Mouse (Mus musculus) fibroblast of lung, adult 2 months (primary cell): ENCODE measurements at regions not wholly inside any gene's neighbourhood (a gene's known extent, or its start where the extent isn't known, plus 50 kb on each side); places are given as distances from the start of the nearest gene placed in this dataset.

Source experiments
- DNase-seq: peaks from one replicate; pipeline ENCODE4 v3.0.0-alpha.2; 2011; ENCODE audit warnings: low read depth

GRCm38 (mm10) chr15:68811041-68811440 is 2310.3 kb upstream of the Lrrc6 start:
- DNase-seq, result no peak

DNA sequence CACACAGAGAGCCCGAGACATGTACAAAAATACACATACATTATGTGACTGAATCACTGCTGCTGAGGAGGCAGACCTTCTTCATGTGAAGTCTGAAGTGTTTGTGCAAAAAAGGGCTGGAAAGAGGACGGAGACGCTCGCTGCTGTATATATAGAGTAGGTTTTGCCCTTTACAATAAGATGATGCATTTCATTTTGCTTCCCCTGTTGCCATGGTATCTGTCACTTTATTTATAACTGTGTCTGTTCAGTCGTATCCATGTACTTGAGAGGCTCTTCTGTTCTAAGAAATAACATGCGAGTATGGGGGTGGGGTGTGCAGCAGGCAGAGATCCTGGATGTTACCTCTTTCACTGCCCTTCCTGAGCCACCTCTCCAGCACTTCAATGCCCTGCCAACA is 2309.9 kb upstream of the Lrrc6 start:
- no peak for DNase-seq

GRCm38 (mm10) chr15:68808175-68808574 is 2307.5 kb upstream of the Lrrc6 start:
- no peak for DNase-seq

DNA sequence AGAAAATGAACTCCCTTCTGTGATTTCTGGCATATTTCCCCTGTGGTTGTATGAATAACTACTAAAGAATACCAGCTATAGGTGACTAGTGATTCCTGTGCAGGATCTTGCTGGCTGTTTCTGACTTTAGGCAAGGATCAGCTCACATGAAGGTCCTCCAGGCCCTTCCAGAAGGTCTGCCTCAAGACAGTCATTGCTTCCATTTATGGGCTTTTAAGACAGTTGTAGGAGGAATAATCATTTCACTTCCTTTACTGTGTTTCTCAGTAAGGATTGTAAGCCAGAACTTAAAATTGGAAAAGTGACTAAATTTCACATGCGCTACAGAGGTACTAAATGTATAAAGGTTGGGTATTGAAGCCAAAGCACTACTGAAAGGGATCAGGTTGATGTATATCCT is 2303.5 kb upstream of the Lrrc6 start:
- DNase-seq, result no peak

DNA sequence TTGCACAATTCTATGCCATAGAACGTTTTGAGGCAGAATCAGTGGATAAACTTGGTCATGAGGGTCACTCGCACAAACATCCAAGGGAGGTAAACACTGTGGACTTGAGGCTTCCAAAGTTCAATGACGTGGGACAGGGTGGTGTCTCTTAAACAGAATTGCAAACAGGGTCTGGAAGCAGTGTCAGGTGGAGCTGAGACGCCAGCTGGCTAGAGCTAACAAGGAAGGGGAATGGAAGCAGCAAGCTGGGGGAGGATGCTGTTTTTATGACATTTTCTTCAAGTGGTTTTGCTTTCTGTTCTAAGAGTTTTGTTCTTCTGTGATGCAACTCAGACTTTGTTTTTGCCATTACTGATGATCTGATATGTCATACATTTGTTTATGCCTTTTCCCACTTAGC is 2301.1 kb upstream of the Lrrc6 start:
- DNase-seq, result no peak

DNA sequence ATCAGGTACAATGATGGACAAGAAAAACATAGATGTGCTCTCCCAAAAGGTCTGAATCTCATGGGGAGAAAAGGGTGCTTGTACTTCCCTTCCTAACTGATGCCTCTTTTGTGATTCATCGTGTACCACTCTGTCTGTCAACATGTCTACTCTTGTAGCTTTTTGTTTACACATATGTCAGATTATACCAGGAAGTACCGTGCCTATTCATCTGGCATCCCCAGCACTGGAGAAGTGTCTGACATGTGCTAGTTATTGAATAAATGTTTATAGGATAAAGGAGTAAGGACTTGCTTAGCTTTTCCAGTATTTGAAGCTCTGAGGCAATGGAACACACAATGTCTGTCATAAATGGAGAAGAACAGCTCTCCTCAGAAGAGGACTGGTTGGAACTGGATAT is 2296.7 kb upstream of the Lrrc6 start:
- no peak for DNase-seq

GRCm38 (mm10) chr15:68795239-68795960 is 2294.7 kb upstream of the Lrrc6 start:
- DNase-seq, result no peak

DNA sequence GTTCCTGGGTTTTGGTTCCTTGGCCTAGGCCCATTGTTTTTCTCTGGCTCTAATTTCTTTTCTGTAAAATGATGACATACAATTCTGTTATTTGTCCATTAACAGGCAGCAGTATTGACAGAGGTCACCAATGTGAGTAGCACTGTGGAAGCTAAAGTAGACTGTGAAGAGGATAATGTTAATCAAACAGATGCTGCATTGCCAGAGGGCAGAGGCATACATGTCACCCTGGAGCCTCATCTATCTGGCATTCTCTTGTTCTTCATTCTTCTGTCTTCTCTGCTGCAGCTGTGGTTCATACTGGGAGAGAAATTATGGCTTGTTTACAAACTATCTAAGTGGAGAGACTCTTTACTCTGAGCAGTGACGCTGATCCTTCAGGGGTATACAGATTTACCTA is 2259.2 kb upstream of the Lrrc6 start:
- DNase-seq, result no peak

DNA sequence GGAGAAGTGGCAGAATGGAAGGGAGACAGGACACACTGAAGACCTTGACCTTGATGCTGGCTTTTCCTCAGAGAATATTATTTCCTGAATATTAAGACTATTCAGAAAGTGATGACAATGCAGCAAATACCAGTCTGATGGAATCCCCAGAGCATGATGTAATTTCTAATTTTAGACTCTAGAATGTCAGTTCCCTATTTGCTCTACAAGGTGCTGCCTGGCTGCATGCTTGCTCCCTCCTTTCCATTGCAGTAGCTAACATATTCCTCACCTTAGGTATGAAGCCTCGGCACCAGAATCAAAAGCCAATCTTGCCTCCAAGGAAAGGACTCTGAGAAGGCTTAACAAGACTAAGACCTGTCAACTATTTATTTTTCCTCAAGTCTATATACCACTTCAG is 2254.5 kb upstream of the Lrrc6 start:
- no peak for DNase-seq

- DNase-seq, result no peak
Measured at GRCm38 (mm10) chr15:68754834-68755233, 2254.1 kb upstream of the Lrrc6 start.

DNA sequence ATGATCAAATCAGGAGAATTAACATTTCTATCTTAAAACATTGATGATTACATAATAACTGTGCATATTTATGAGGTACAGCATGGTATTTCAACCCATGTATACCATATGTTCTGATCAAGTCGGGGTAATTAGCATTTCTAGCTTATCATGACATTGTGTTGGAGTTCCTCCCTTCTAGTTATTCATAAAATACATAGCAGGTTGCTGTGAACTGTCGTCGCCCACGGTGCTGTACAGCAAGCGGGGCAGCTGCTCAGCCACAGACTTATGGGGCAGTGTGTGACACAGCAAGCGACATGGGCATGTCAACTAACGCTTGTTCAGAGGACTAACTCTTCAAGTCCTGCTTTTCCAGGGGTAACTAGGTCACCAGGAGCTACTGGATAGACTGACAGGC is 2238.6 kb upstream of the Lrrc6 start:
- no peak for DNase-seq

- DNase-seq, result no peak
Measured at GRCm38 (mm10) chr15:68721250-68721649, 2220.5 kb upstream of the Lrrc6 start.

DNA sequence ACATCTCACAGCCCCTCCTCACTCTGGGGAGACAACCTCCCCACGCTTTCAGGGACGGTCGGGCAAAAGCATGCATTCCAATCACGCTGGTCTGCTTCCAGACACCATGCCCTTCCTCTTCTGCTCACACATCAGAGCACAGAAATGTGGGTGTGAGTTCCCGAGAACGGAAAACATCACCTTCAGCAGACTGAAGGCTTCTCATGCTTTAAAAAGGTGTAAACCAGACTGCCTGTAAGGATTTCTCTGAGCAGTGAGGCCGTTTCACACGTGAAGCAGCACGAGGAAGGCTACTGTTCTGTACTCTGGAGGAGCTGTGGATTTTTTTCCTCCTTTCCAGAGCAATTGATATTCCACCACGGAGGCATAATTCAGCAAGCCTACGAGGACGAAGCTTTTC is 2218.8 kb upstream of the Lrrc6 start:
- no peak for DNase-seq

- DNase-seq, result no peak
Measured at GRCm38 (mm10) chr15:68714337-68714736, 2213.6 kb upstream of the Lrrc6 start.

GRCm38 (mm10) chr15:68707306-68707705 is 2206.6 kb upstream of the Lrrc6 start:
- DNase-seq, result no peak

DNA sequence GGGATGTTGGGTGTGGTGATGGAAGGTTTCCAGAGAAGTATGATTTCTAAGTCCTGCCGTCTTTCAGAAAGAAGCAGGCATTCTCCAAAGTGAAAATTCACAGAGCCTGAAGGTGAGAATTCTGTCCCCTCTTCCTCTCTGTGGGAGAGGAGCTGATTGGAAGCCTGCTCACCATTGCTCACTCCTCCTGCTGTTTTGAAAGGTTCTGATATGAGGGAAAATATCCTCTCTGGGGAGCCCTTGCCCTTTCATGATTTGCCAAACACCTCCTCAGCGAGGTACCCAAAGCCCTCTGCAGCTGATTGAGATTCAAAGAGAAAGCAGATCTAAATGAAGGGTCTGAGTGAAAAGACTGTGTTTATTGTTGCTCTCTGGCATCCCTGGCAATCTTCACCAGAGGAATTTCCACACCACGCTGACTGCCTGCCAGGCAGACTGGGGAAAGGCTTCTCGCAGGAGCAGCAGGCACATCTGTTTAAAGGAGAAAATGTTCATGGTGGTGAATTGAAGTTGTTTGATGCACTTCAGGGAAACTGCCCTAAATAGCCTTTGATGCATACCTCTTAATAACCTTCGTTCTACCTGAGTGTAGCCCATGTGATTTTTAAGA is 2194.4 kb upstream of the Lrrc6 start:
- no peak for DNase-seq

DNA sequence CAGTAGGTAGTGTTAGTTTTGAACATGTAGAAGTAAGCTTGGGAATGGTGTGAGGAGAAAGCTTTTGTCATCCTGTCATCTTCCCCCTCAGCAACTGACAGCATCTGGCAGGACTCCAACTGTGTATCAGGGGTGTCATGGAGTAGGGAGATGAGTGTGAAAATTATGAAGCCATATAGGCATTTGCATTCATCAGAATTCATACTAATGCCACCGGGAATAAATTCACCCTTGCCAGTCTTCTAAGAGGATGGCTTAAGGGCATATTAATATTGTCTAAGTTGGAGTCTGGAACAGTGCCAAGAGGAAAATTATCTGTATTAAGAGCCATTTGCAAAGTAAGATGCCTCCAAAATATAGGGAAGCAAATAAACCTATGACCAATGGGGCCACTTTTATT is 2166.8 kb upstream of the Lrrc6 start:
- no peak for DNase-seq

DNA sequence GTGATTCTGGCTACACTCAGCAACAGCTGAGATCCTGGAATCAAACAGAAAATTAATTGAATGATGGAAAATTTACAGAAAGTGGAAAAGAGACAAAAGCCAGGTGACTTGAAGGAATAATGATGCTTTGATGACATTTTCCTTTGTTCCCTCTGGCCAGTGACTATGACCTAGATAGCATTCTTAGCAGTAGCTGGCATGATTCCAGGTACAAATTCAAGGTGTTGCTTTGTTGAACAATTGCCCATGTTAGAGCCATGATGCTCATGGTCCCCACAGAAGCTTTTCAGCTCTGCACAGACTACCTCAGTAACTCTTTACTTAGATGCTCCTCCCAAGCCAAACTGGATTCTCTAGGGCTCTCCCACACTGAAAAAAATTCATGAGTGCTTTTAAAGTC is 2164.6 kb upstream of the Lrrc6 start:
- DNase-seq, result no peak

GRCm38 (mm10) chr15:68656722-68657121 is 2156.0 kb upstream of the Lrrc6 start:
- no peak for DNase-seq

- DNase-seq, result no peak
Measured at GRCm38 (mm10) chr15:68655046-68655445, 2154.3 kb upstream of the Lrrc6 start.

- DNase-seq, result no peak
Measured at GRCm38 (mm10) chr15:68650609-68651008, 2149.9 kb upstream of the Lrrc6 start.

DNA sequence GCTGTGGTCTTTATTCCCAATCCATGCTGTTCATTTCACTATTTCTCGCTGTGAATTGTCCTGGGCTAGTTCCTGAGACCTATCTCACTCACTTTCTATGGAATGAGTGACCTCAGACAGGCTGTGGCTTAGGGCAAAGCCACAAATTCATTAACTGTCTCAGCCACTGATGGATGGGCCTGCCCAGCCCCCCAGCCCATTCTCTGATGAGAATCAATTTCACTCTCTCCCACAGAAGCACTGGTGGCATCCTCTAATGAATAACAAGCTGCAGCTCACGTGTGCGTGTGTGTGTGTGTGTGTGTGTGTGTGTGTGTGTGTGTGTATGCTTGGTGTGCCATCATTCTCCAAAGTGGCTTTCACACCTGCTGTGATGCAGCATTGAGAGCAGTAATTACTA is 2149.3 kb upstream of the Lrrc6 start:
- DNase-seq, result no peak

GRCm38 (mm10) chr15:68646865-68647264 is 2146.2 kb upstream of the Lrrc6 start:
- no peak for DNase-seq

DNA sequence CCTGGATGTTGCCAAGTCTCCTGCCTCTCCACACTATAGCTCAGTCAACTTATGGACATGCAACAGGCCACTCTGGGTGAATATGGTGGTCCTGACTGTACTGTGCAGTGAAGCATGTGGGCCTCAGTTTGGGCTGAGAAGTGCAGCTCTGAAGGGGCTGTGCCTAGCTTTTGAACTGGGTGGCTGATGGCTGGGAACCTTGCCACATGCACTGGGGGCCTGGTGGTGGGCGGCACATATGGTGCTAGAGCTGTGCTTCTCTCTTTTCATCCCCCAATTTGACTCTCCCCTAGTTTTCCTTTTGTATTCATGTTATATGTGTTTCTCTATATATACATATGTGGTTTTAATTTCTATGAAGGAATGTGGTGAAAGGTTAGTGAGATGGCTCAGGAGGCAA is 2144.2 kb upstream of the Lrrc6 start:
- no peak for DNase-seq
